Mouse (Mus musculus) heart, adult 2 months (tissue): ENCODE measurements around the gene Slc35b2. TPM values are rescaled to one million over a fixed set of nuclear protein-coding genes. Genes with fewer than 3 reads are reported as not detected.

Source experiments
- DNase-seq, 2 experiments: peaks; one replicate each; pipeline ENCODE4 v3.0.0; 2021
- H3K27ac ChIP-seq: fragments of 200-600 bp; 2 replicates; pipeline ENCODE4 v1.8.1; 2022
- H3K27me3 ChIP-seq: fragments of 200-500 bp; 2 replicates; pipeline ENCODE4 v1.6.1; 2012; ENCODE audit warnings: mild to moderate bottlenecking, low read length, inconsistent platforms, mixed read lengths; ENCODE audit not compliant: control insufficient read depth, insufficient read depth
- H3K36me3 ChIP-seq: fragments of 200-500 bp; 2 replicates; pipeline ENCODE4 v1.6.1; 2012; ENCODE audit warnings: low read length, inconsistent platforms; ENCODE audit not compliant: control insufficient read depth, insufficient read depth
- H3K4me1 ChIP-seq: fragments of 200-500 bp; 2 replicates; pipeline ENCODE4 v1.6.1; 2011; ENCODE audit warnings: low read length; ENCODE audit not compliant: control insufficient read depth, insufficient read depth
- H3K4me3 ChIP-seq: fragments of 200-600 bp; 2 replicates; pipeline ENCODE4 v1.8.1; 2022
- H3K79me2 ChIP-seq: fragments of 200-500 bp; replicated peaks from 2 replicates; pipeline ENCODE4 v1.6.1; 2012; ENCODE audit warnings: mild to moderate bottlenecking, inconsistent platforms, low read length, moderate library complexity, mixed read lengths; ENCODE audit not compliant: control insufficient read depth, insufficient read depth
- H3K9ac ChIP-seq: fragments of 200-500 bp; 2 replicates; pipeline ENCODE4 v1.6.1; 2012; ENCODE audit warnings: low read depth, mild to moderate bottlenecking, control low read depth, inconsistent platforms, low read length, mixed read lengths
- CTCF ChIP-seq: fragments of 200-600 bp; IDR thresholded peaks from 2 replicates; pipeline ENCODE4 v1.8.1; 2022; ENCODE audit warnings: antibody characterized with exemption, mild to moderate bottlenecking, moderate library complexity
- EP300 ChIP-seq: fragments of 200-500 bp; IDR thresholded peaks from 2 replicates; pipeline ENCODE4 v1.6.1; 2011; ENCODE audit warnings: low read depth, low read length, control low read depth; ENCODE audit not compliant: insufficient read depth
- POLR2A ChIP-seq: fragments of 200-500 bp; IDR thresholded peaks from 2 replicates; pipeline ENCODE4 v1.6.1; 2011; ENCODE audit warnings: mild to moderate bottlenecking, low read depth, low read length, control low read depth; ENCODE audit not compliant: insufficient read depth
- WGBS: fragments of 180-500 bp; shearing (Covaris S2); methylation state at CpG from one replicate; pipeline ENCODE4 v1.1.7; 2018; 5-methylcytosine and 5-hydroxymethylcytosine counted together
- intact Hi-C: fragments of 180-260 bp; cut with DNase I; formaldehyde crosslinking; loops from one replicate; pipeline ENCODE4 v1.15.1; 2025
- polyA plus RNA-seq: library from polyadenylated mRNA; depleted of rRNA; stranded (reverse); fragments of >200 nt; gene quantifications from 2 replicates; pipeline ENCODE4 v1.2.3, GENCODE M21; 2012
- total RNA-seq, 2 experiments: library from RNA; stranded (reverse); gene quantifications; 2 replicates each; pipeline ENCODE4 v1.2.3; 2021

Gene Slc35b2
- total and polyA plus RNA-seq, 3 experiments: 23.4 to 45.1 (median 24.0) TPM

- H3K79me2 ChIP-seq: no peaks in the 10 kb centered on the region
- H3K4me1 ChIP-seq: no peaks in the 10 kb centered on the region
- whole genome bisulfite sequencing: 90% methylated on average over 28 of the region's 28 CpGs
- H3K4me3 ChIP-seq: no peak overlapping the region
- no peaks in the 10 kb centered on the region for H3K27me3 ChIP-seq
- no peak overlapping the region for H3K9ac ChIP-seq
- TF ChIP-seq EP300 (no peak), POLR2A (no peak), CTCF (no peak)
- H3K36me3 ChIP-seq: no peaks in the 10 kb centered on the region
- DNase-seq: no peak
- intact Hi-C loops: loop anchor here (2.0 kb wide), 1 partner anchor 125 kb away; no protein-coding TSS in a partner anchor
- H3K27ac ChIP-seq: no peak overlapping the region
Measured at GRCm38 (mm10) chr17:45517549-45518215, 46.0 kb upstream of the Slc35b2 start.

GRCm38 (mm10) chr17:45518766-45519475 lies 44.8 kb upstream of the Slc35b2 start:
- no peaks in the 10 kb centered on the region for H3K36me3 ChIP-seq
- intact Hi-C loops: no loop called here

DNA sequence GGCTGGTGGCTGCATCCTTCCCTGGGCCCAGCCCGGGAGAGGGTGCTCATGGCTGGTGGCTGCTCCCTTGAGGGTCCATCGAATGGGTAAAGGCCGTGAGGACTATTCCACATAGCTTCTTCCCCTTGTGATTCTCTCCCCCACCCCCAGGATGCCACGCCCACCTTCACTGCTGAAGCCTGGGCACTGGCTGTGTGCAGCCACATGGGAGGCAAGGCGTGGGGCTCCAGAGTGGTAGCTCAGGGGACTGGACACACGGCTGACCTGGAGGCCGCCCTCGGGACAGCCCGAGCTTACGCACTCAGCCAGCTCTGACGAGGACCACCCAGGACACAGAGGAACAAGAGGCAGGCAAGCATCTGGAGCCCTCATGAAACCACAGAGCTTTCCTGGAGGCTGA lies 43.5 kb upstream of the Slc35b2 start:
- 87% methylated on average over 11 of the region's 11 CpGs for WGBS
- no peak overlapping the region for H3K27ac ChIP-seq
- no peak overlapping the region for H3K4me3 ChIP-seq
- intact Hi-C loops: no loop called here
- no peaks in the 10 kb centered on the region for H3K4me1 ChIP-seq
- no peak for DNase-seq
- no peaks in the 10 kb centered on the region for H3K79me2 ChIP-seq
- no peak for TF ChIP-seq CTCF
- TF ChIP-seq EP300: no peak
- TF ChIP-seq POLR2A: no peak
- H3K27me3 ChIP-seq: no peaks in the 10 kb centered on the region
- H3K9ac ChIP-seq: no peak overlapping the region
- H3K36me3 ChIP-seq: no peaks in the 10 kb centered on the region

More at GRCm38 (mm10) chr17:45518766-45519475, 44.8 kb upstream of the Slc35b2 start:
- no peaks in the 10 kb centered on the region for H3K79me2 ChIP-seq
- H3K9ac ChIP-seq: no peak overlapping the region
- no peak overlapping the region for H3K4me3 ChIP-seq
- 90% methylated on average over 12 of the region's 12 CpGs for WGBS
- DNase-seq: no peak
- no peak for TF ChIP-seq CTCF
- TF ChIP-seq EP300: no peak
- no peak for TF ChIP-seq POLR2A
- H3K27ac ChIP-seq: no peak overlapping the region
- H3K4me1 ChIP-seq: no peaks in the 10 kb centered on the region
- no peaks in the 10 kb centered on the region for H3K27me3 ChIP-seq

DNA sequence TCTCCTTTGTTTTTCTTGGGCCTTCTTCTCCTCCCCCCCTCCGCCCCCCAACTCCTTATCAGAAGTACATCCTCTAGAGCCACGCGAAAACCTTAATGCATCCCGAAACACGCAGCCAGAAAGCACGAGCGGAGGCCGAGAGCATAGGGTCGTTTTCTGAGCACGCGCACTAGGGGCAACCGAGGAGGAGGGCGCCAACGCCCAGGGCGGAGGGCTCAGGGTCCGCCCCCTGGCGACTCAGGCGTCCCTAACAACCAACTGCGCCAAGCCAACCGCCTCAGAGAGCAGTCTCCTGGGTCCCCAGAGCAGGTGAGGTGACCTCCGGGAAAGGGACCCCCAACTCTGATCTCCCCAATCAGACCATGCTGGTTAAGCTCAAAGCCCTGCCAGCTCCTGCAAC lies 40.4 kb upstream of the Slc35b2 start, which contains the start of gene Tcte1:
Gene Tcte1 (plus strand): TSS at position 172 of the 400 bp plus-strand sequence.
- Histone ChIP-seq H3K4me3 (no peak within 1 kb of the TSS), H3K27me3 (no peaks in the 10 kb centered on the region), H3K27ac (no peak within 1 kb of the TSS), H3K79me2 (no peaks in the 10 kb centered on the region), H3K9ac (no peak within 1 kb of the TSS), H3K4me1 (no peaks in the 10 kb centered on the region), H3K36me3 (no peaks in the 10 kb centered on the region)
- DNase-seq: no peak
- TF ChIP-seq POLR2A (no peak), CTCF (no peak)
- WGBS: 2% methylated on average over 21 of the region's 21 CpGs
- intact Hi-C loops: no loop called here

GRCm38 (mm10) chr17:45524961-45525360 lies 38.7 kb upstream of the Slc35b2 start:
- TF ChIP-seq POLR2A (no peak), EP300 (no peak)
- no peak overlapping the region for H3K27ac ChIP-seq
- peaks cover 2% of the 10 kb centered on the region; the same call in 1 of the 2 replicates for H3K27me3 ChIP-seq
- intact Hi-C loops: no loop called here
- no peaks in the 10 kb centered on the region for H3K79me2 ChIP-seq
- H3K4me3 ChIP-seq: no peak overlapping the region
- no peaks in the 10 kb centered on the region for H3K4me1 ChIP-seq
- WGBS: 85% methylated on average over 4 of the region's 4 CpGs
- no peak overlapping the region for H3K9ac ChIP-seq
- no peak for DNase-seq
- no peaks in the 10 kb centered on the region for H3K36me3 ChIP-seq

DNA sequence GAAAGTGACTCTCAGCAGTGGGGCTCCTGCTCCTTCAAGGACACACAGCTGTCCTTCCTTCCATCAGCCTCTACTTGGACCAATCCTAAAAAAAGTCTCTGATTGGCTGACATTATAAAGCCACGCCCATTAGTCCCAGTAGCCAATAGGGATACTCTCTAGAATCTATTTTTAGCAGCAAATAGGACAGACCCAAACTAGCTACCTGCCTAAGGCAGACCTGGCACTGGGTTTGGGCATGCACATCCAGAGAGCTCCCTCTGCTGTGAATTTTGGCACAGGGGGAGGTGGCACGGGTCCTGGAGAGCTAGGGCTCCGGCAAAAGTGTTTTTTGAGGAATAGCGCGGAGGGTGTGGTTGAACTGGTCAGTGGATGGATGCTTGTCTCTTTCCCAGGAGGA lies 37.1 kb upstream of the Slc35b2 start:
- 22% methylated on average over 5 of the region's 5 CpGs for WGBS
- no peak for DNase-seq
- intact Hi-C loops: no loop called here
- H3K27ac ChIP-seq: no peak overlapping the region
- H3K79me2 ChIP-seq: no peaks in the 10 kb centered on the region
- H3K36me3 ChIP-seq: no peaks in the 10 kb centered on the region
- H3K4me3 ChIP-seq: no peak overlapping the region
- no peak overlapping the region for H3K9ac ChIP-seq
- H3K27me3 ChIP-seq: peaks cover 5% of the 10 kb centered on the region; the same call in 1 of the 2 replicates
- no peaks in the 10 kb centered on the region for H3K4me1 ChIP-seq
- TF ChIP-seq EP300 (no peak), POLR2A (no peak), CTCF (no peak)
